Mouse (Mus musculus): ENCODE results near the gene Pacrg.

- TF ChIP-seq POLR2A (IDR thresholded peaks at IDR 0.05; ENCODE audit: extremely low read depth, insufficient read depth, low read length) (no peak), CTCF (IDR thresholded peaks at IDR 0.05; ENCODE audit: extremely low read depth, insufficient read depth, low read length) (no peak)
Measured at GRCm38 (mm10) chr17:10463626-10464025, 376.5 kb downstream of the Pacrg start.
